Mouse (Mus musculus) c-Kit-negative CD71-positive TER-119-positive erythroid progenitor cells, embryonic 14.5 days (primary cell): ENCODE results near the gene Ddo.

Experiments
- DNase-seq: peaks from one replicate; pipeline ENCODE4 v3.0.0-alpha.2; 2013; ENCODE audit warnings: low read depth, low spot score

Ddo gene

DNA sequence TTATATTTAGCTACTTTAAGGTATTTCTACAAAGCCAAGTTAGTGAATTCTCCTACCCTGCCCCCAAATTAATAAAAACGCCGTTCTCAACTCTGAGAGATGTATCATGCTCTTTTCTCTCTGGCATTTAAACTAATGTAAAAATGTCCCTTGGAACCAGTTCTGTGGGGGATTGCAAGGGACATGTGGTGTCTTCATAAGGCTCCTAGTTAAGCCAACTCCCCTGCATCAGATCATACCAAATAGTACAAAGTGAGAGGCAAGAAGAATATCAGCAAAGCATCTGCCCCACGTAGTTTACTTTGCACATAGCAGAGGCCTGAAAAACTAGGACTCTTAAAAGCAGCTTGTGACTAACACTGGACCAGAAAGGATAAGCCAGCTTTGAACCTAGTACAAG, 86.9 kb downstream of the Ddo start:
- DNase-seq = no peak

DNA sequence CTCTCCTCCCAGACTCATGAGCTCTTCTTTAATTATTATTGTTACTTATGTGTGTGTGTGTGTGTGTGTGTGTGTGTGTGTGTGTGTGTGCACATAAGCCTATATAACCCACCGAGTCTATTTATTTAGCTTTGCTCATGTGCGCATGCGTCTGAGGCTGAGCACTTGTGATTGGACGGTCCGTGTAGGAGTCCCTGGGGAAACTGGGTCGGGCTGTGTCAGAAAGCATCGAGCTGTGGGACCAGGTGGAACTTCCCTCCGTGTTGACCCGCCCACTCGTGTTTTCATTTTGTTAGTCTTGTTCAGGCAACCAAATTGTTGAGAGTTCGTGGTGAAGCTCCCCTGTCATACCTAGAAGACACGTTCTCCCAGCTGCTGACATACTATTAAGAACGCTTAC, 88.6 kb downstream of the Ddo start:
- no peak for DNase-seq

DNA sequence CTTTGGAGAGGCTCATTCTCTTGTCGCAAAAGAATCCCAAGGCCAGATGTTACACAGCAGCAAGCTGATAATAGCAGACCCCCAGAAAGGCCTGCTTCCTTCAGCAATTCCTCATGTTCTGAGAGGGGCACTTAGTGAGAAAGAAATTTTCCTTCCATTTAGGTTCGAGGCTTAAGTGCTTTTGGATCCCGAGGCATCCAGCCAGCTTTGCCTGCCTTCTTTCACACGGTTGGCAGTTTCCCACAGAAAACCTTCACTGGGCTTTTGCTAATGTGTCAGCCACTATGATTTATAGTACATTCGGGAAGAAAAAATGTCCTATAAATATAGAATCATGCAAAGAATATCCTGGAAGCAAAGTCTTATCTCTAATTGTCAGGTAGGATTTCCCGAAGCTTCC, 89.3 kb downstream of the Ddo start:
- DNase-seq = no peak

DNA sequence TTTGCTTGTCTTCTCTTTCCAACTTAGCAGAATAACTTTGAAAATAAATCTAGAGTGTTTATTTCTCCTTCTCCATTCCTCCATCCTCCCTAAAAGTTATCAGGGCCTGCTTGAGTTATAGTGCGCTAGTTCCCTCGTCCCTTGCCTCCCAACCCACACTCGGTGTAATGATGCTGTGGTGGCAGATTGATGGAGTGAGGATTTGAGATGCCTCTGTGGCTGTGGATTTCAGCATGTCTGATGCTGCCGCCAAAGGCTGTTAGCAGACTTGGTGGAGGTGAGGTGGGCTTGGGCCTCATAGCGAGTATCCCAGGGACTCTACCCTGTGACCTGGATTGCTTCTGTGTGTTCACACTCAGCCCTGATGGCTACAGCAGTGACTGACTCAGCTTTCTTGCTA, 91.1 kb downstream of the Ddo start:
- DNase-seq = no peak

DNA sequence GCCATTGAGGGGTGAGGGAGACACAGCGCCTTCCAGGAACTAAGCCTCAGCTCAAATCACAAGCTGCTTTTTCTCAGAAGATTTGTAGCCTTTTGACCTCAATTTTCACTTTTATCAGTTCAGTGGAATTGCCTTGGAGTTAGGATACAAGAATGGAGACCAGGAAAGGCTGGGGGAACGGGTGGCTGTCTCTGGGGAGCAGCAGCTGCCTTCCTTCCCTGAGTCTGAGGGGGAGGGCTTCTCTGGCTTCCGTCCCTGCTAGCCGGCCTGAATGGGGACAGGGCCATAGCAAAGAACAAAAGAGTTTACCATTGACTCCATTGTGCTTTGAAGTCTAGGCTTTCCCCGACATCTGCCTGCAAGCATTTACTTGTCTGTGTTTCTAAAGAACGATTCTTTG, 94.5 kb downstream of the Ddo start:
- no peak for DNase-seq

DNA sequence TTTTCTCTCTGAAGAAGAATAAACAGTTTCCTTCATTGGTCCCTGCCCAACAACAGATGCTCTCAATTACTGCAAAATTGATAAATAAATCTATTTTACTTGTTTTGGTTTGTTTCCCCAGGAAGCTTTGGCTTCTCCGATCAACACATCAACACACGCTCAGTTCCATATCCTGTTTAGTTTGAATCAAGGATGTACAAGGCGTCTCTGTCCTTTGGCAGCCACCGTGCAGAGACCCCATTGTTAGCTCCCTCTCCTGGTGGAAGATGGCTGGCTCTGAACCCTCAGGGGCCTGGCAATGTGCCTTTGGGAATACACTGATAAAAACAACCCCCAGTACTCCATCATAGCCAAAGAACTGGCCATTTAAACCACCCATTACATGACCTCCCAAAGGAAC, 95.3 kb downstream of the Ddo start:
- no peak for DNase-seq

DNA sequence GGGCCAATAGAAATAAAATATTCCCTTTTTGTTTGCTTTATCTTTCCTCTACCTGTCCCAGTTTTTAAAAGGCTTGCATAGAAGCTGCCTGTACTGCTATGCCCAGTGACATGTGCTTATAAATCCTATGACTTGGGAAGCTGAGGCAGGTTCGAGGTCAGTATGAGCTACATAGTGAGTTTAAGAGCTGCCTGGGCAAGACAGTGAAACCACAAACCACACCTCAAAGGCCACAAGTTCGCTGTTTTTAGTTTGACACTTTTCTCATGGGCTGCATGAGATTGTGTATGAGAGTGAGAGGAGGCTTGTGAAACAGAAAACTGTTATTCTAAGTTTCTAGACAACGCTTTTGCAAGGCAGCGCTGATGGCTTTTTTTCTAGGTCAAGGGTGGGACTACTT, 95.7 kb downstream of the Ddo start:
- no peak for DNase-seq

DNA sequence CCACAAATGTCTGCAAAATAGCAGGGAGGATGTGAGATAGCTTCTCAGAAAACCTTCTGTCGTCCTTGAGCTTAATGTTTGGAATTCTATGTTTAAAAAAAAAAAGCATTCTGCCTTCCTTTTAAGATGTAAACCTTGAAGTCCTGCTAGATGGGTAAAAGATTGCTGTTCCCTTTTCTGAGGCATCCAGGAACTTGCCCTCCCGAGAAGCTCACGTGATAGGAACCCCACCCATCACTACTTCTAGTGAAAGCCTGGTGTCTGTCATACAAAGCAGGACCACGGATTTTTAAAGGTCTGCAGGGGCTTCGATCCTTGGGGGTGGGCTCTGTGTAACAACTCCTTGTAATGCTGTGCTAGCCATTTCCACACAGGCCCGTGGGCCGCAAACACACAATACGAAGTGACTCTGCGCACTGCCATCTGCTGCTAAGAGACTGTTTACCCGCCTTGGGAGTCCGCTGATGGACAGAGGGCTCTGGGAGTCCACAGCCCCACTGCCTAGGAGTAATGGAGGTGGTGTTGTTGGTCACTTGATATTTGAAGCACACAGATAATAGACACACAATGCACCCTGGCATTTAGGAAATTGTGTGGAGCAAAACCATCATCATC, 96.6 kb downstream of the Ddo start:
- no peak for DNase-seq

DNA sequence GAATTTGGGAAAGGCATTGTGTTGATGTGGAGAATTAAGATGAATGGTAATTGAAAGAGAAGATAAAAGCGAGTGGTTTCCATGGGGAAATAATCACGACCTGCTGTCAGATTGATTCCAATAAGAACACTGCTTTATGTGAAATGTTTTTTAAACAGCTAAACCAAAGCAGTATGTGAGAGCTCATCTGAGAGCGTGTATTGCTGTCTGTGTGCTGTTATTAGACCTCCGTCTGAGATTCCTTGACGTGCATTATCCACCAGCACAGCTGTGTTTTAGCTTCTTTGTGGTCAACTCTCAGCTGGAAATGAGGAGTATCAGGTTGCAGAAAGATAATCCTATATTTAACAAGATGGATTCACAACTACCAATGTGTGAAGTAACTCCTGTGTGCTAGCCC, 97.2 kb downstream of the Ddo start:
- no peak for DNase-seq

DNA sequence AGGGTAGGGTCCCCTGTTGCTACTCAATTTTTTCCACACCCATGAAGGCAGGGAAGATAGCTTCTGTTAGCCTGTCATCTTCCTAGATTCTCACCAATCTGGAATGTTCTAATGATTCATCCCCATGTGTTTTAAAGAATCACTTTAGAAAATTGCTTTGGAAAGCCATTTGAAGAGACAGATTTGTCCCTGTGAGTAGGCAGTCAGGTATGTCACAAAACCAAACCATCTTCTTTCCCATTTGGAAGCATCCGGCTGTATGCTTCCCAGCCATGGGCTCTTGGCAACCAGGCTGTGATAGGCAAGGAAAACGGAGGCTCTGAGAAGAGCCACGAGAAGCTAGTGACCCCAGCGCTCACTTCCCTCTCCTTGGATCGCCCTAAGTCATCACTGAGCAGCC, 100.4 kb downstream of the Ddo start:
- no peak for DNase-seq
